Mouse (Mus musculus): ENCODE measurements at regions not wholly inside any gene's neighbourhood (a gene's known extent, or its start where the extent isn't known, plus 50 kb on each side); places are given as distances from the start of the nearest gene placed in this dataset.

GRCm38 (mm10) chr5:126201535-126201934 is 670.0 kb downstream of the Tmem132b start:
- TF ChIP-seq JUND (conservative IDR thresholded peaks at IDR 0.05; ENCODE audit: low read depth, low read length) = no peak
- no peak for TF ChIP-seq CTCF (conservative IDR thresholded peaks at IDR 0.05 in 1 of 2, IDR thresholded peaks at IDR 0.05 in 1 of 2; ENCODE audit: low read depth in 2 of 2, low read length in 2 of 2)
- TF ChIP-seq ETS1 (conservative IDR thresholded peaks at IDR 0.05; ENCODE audit: low read depth, low read length) = no peak
- TF ChIP-seq MAFK (IDR thresholded peaks at IDR 0.05; ENCODE audit: insufficient replicate concordance, low read length) = no peak
- TF ChIP-seq GABPA (IDR thresholded peaks at IDR 0.05; ENCODE audit: insufficient replicate concordance, low read depth, low read length) = no peak
- no peak for TF ChIP-seq EP300 (IDR thresholded peaks at IDR 0.05; ENCODE audit: low read length)
- no peak for TF ChIP-seq E2F4 (IDR thresholded peaks at IDR 0.05; ENCODE audit: insufficient replicate concordance, low read depth, low read length)
- TF ChIP-seq ZKSCAN1 (IDR thresholded peaks at IDR 0.05; ENCODE audit: borderline replicate concordance, low read depth, low read length) = no peak
- no peak for TF ChIP-seq HCFC1 (IDR thresholded peaks at IDR 0.05; ENCODE audit: low read depth, low read length)
- no peak for TF ChIP-seq NRF1 (IDR thresholded peaks at IDR 0.05; ENCODE audit: low read depth, low read length)

All from CH12.LX (cell line).